Mouse (Mus musculus) spleen, adult 2 months (tissue): ENCODE data around the gene Scamp5.

Experiments
- CTCF ChIP-seq: fragments of 200-500 bp; IDR thresholded peaks from 2 replicates; pipeline ENCODE4 v1.5.1; 2011; ENCODE audit warnings: mild to moderate bottlenecking, inconsistent platforms; ENCODE audit not compliant: insufficient read depth, insufficient read length, insufficient replicate concordance; ENCODE audit errors: extremely low read depth
- POLR2A ChIP-seq: fragments of 200-500 bp; IDR thresholded peaks from 2 replicates; pipeline ENCODE4 v1.6.1; 2011; ENCODE audit warnings: low read depth, low read length, inconsistent platforms

DNA sequence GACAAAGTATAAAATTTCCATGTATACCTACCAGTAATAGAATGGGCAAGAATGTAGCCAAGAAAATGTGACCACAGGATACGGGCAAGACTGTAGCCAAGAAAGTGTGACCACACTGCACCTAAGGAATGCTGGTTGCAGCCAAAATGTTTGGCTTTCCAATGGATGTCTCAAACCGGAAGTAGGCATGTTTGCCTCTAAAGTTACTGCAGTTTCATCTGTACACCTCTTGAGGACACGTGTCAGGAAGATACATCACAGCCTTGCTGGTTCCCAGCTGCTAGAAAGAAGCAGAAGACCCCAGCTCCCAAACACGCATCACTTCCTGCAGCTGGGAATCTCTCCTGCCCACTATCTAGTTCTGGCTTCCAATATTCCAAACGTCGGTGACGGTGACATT is 28.8 kb downstream of the Scamp5 start:
- TF ChIP-seq CTCF (no peak), POLR2A (no peak)
